ENCODE assay signal across 7 mouse cellular contexts in genomic region chr9:21248326-21248725, GRCm38 (mm10). TPM values are rescaled to one million over a fixed set of nuclear protein-coding genes. Genes with fewer than 3 reads are reported as not detected.
DNase-seq lines count a peak whose midpoint lies in the region; ATAC-seq and TF ChIP-seq lines count a peak whose summit lies in the region.

S1pr5 (minus strand) TSS chr9:21248443.

- 0 out of 2 replicates have a peak within 1 kb of the TSS, but pooled peaks have one; percentile 12 for H3K9ac ChIP-seq in forebrain, embryonic 12.5 days
- 0 out of 2 replicates have a peak within 1 kb of the TSS, but pooled peaks have one; percentile 10 for H3K9ac ChIP-seq in limb, embryonic 15.5 days
- H3K9ac ChIP-seq in midbrain, embryonic 15.5 days: no peak within 1 kb of the TSS

- TF ChIP-seq POLR2A in spleen, adult 2 months (IDR thresholded peaks at IDR 0.05; ENCODE audit: low read depth, low read length): no peak

- no peak for DNase-seq in spleen, adult 2 months (ENCODE audit: low read depth in 1 of 2, low spot score in 2 of 2)
- DNase-seq in spleen, postnatal 36 days (ENCODE audit: low spot score in 2 of 2): no peak
- peak; percentile 30 for DNase-seq in induced T-regulatory cell, adult 2 months (ENCODE audit: low read depth)
- no peak for DNase-seq in spleen, adult 12 weeks (ENCODE audit: low spot score)

- WGBS in spleen, adult 2 months: 3% methylated on average over 28 of the region's 30 CpGs
- WGBS in forebrain, embryonic 12.5 days: under 1% methylated on average over 30 of the region's 30 CpGs
- WGBS in limb, embryonic 15.5 days: 1% methylated on average over 30 of the region's 30 CpGs
- WGBS in midbrain, embryonic 15.5 days: under 1% methylated on average over 30 of the region's 30 CpGs

- no peak within 1 kb of the TSS for H3K4me3 ChIP-seq in spleen, adult 2 months (ENCODE audit: extremely low read depth, insufficient read depth, insufficient read length)
- H3K4me3 ChIP-seq in forebrain, embryonic 12.5 days (replicated peaks): peak within 1 kb of the TSS; percentile 23
- H3K4me3 ChIP-seq in limb, embryonic 15.5 days: peak within 1 kb of the TSS; percentile 30
- no peak within 1 kb of the TSS for H3K4me3 ChIP-seq in midbrain, embryonic 15.5 days

- H3K4me1 ChIP-seq in spleen, adult 2 months (ENCODE audit: control insufficient read depth, insufficient read depth, insufficient read length): peaks cover 9% of the 10 kb centered on the region
- peaks cover 21% of the 10 kb centered on the region for H3K4me1 ChIP-seq in forebrain, embryonic 12.5 days
- H3K4me1 ChIP-seq in limb, embryonic 15.5 days: peaks cover 26% of the 10 kb centered on the region
- peaks cover 19% of the 10 kb centered on the region for H3K4me1 ChIP-seq in midbrain, embryonic 15.5 days

- H3K36me3 ChIP-seq in spleen, adult 2 months (ENCODE audit: control insufficient read depth, insufficient read depth, low read length): no peaks in the 10 kb centered on the region
- H3K36me3 ChIP-seq in forebrain, embryonic 12.5 days (replicated peaks): no peaks in the 10 kb centered on the region
- no peaks in the 10 kb centered on the region for H3K36me3 ChIP-seq in limb, embryonic 15.5 days
- H3K36me3 ChIP-seq in midbrain, embryonic 15.5 days (replicated peaks): no peaks in the 10 kb centered on the region

- no peaks in the 10 kb centered on the region for H3K9me3 ChIP-seq in forebrain, embryonic 12.5 days
- H3K9me3 ChIP-seq in limb, embryonic 15.5 days: no peaks in the 10 kb centered on the region
- H3K9me3 ChIP-seq in midbrain, embryonic 15.5 days: no peaks in the 10 kb centered on the region

- no peak within 1 kb of the TSS for H3K27ac ChIP-seq in spleen, adult 2 months (ENCODE audit: insufficient read depth, low read length)
- no peak within 1 kb of the TSS for H3K27ac ChIP-seq in forebrain, embryonic 12.5 days
- H3K27ac ChIP-seq in limb, embryonic 15.5 days: no peak within 1 kb of the TSS
- no peak within 1 kb of the TSS for H3K27ac ChIP-seq in midbrain, embryonic 15.5 days

- ATAC-seq in forebrain, embryonic 12.5 days (ENCODE audit: low FRiP score): no peak
- no peak for ATAC-seq in limb, embryonic 15.5 days (ENCODE audit: insufficient number of reproducible peaks, low FRiP score, low TSS enrichment, low read depth)
- no peak for ATAC-seq in midbrain, embryonic 15.5 days (replicated peaks)

- H3K4me2 ChIP-seq in forebrain, embryonic 12.5 days: peak within 1 kb of the TSS; percentile 26; the same call in 1 of the 2 replicates
- peak within 1 kb of the TSS; percentile 38 for H3K4me2 ChIP-seq in limb, embryonic 15.5 days
- H3K4me2 ChIP-seq in midbrain, embryonic 15.5 days: peak within 1 kb of the TSS; percentile 12; the same call in 1 of the 2 replicates

- no peak for TF ChIP-seq CTCF in spleen, adult 2 months (IDR thresholded peaks at IDR 0.05; ENCODE audit: extremely low read depth, insufficient read depth, insufficient read length, insufficient replicate concordance)

- peaks cover 18% of the 10 kb centered on the region for H3K27me3 ChIP-seq in spleen, adult 2 months (ENCODE audit: control insufficient read depth, insufficient read depth, low read length)
- peaks cover 94% of the 10 kb centered on the region for H3K27me3 ChIP-seq in forebrain, embryonic 12.5 days
- peaks cover 78% of the 10 kb centered on the region for H3K27me3 ChIP-seq in limb, embryonic 15.5 days
- H3K27me3 ChIP-seq in midbrain, embryonic 15.5 days (replicated peaks): peaks cover 72% of the 10 kb centered on the region

RNA-seq across cellular contexts. Expression of gene S1pr5, which starts in this region (rescaled TPM):
- polyA plus RNA-seq in spleen, adult 2 months (2012; rRNA removed): 12.2 and 21.3 TPM in 2 replicates
- polyA plus RNA-seq in forebrain, embryonic 12.5 days (2016; fragmentation: Nextera tagmentation; extraction: Ambion mirVana): 0.33 and 0.38 TPM in 2 replicates
- polyA plus RNA-seq in limb, embryonic 15.5 days (2015; fragmentation: Nextera tagmentation; extraction: Ambion mirVana): 6.2 and 6.3 TPM in 2 replicates
- 2.8 and 4.2 TPM in 2 replicates for polyA plus RNA-seq in midbrain, embryonic 15.5 days (2015; fragmentation: Nextera tagmentation; extraction: Ambion mirVana)

Comparison
In these comparisons a context has a peak if more than half of its experiments do, and no peak if none do; other contexts are left out.
1. H3K4me3 ChIP-seq: peak in forebrain, embryonic 12.5 days (single experiment) and limb, embryonic 15.5 days (single experiment); none in spleen, adult 2 months (single experiment) and midbrain, embryonic 15.5 days (single experiment).
2. Peak in every context shown above with its lines, with median percentiles within 50 percentile points of each other: H3K4me2 ChIP-seq.